Mouse (Mus musculus) right cerebral cortex, postnatal 10 days (tissue): ENCODE data around the gene Setd5.

Experiments
- DNase-seq, 2 experiments: peaks; one replicate each; pipeline ENCODE4 v3.0.0; 2021; ENCODE audit warnings: low spot score in 2 of 2

Gene Setd5

GRCm38 (mm10) chr6:113133360-113133759 lies 56.2 kb downstream of the Setd5 start:
- no peak for DNase-seq

- no peak for DNase-seq
Observed at GRCm38 (mm10) chr6:113141389-113142094, 64.4 kb downstream of the Setd5 start.

- no peak for DNase-seq
Observed at GRCm38 (mm10) chr6:113144764-113145163, 67.6 kb downstream of the Setd5 start.

- no peak for DNase-seq
Observed at GRCm38 (mm10) chr6:113145249-113145648, 68.1 kb downstream of the Setd5 start.

GRCm38 (mm10) chr6:113154071-113154470 lies 76.9 kb downstream of the Setd5 start:
- DNase-seq: no peak

GRCm38 (mm10) chr6:113154886-113155285 lies 77.7 kb downstream of the Setd5 start:
- DNase-seq: no peak

- no peak for DNase-seq
Observed at GRCm38 (mm10) chr6:113156064-113156463, 78.9 kb downstream of the Setd5 start.

GRCm38 (mm10) chr6:113160106-113160505 lies 82.9 kb downstream of the Setd5 start:
- DNase-seq: no peak

- DNase-seq: no peak
Observed at GRCm38 (mm10) chr6:113161982-113162381, 84.8 kb downstream of the Setd5 start.

GRCm38 (mm10) chr6:113163513-113163912 lies 86.3 kb downstream of the Setd5 start:
- no peak for DNase-seq

- peak; percentile 74 to 77 for DNase-seq
Observed at GRCm38 (mm10) chr6:113166661-113167251, 89.6 kb downstream of the Setd5 start.

GRCm38 (mm10) chr6:113168316-113168975 lies 91.3 kb downstream of the Setd5 start:
- DNase-seq: no peak

- DNase-seq: no peak
Observed at GRCm38 (mm10) chr6:113169852-113170251, 92.7 kb downstream of the Setd5 start.

- no peak for DNase-seq
Observed at GRCm38 (mm10) chr6:113170651-113171050, 93.5 kb downstream of the Setd5 start.

- DNase-seq: no peak
Observed at GRCm38 (mm10) chr6:113172011-113172410, 94.8 kb downstream of the Setd5 start.

GRCm38 (mm10) chr6:113172568-113172967 lies 95.4 kb downstream of the Setd5 start:
- DNase-seq: peak in 1 of 2 experiments; percentile 64

GRCm38 (mm10) chr6:113175469-113175868 lies 98.3 kb downstream of the Setd5 start:
- no peak for DNase-seq

GRCm38 (mm10) chr6:113176613-113177012 lies 99.4 kb downstream of the Setd5 start:
- DNase-seq: no peak

- DNase-seq: peak; percentile 84 to 89
Observed at GRCm38 (mm10) chr6:113178286-113179194, 101.4 kb downstream of the Setd5 start.

GRCm38 (mm10) chr6:113179195-113179733 lies 102.1 kb downstream of the Setd5 start:
- no peak for DNase-seq

- no peak for DNase-seq
Observed at GRCm38 (mm10) chr6:113184163-113184562, 107.0 kb downstream of the Setd5 start.
